Mouse (Mus musculus): Measurements from ENCODE around the gene Pex3. TPM values are rescaled to one million over a fixed set of nuclear protein-coding genes. Genes with fewer than 3 reads are reported as not detected.
A peak's percentile ranks its signal among the peaks of the same experiment; 100 is the strongest.

Gene Pex3
- polyA plus RNA-seq, 1 experiment = 10.6 TPM

DNA sequence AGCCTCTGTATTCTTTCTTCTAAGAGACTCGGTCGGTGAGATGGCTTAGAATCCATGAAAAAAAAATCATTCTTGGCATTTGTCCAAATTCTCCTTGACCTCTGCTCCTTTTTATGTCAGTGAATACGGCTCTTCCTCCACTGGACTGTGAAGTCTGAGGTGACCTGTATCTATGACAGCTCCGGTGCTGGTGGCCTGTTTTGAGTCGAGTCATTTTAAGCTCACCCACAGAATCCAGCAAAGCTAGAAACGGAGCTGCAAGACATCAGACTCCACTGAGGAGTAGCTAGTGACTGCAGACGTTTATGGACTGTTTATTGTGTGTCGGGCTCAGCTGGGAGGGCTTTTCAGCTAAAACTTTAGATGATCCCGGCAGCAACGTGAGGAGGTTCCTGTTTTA lies 19.1 kb upstream of the Pex3 start:
- no peaks in the 10 kb centered on the region for H3K36me3 ChIP-seq (ENCODE audit: control insufficient read depth, insufficient read depth)
- no peak overlapping the region for H3ac ChIP-seq (ENCODE audit: control insufficient read depth, insufficient read length)
- peak overlapping the region; percentile 68 for H3K4me2 ChIP-seq (ENCODE audit: low read depth)
- no peaks in the 10 kb centered on the region for H3K27me3 ChIP-seq (ENCODE audit: control insufficient read depth, insufficient read depth, insufficient read length)
- no peak for TF ChIP-seq POLR2AphosphoS2 (IDR thresholded peaks at IDR 0.05; ENCODE audit: insufficient read length, low read depth)
- no peak for TF ChIP-seq USF1 (IDR thresholded peaks at IDR 0.05; ENCODE audit: low read depth)
- no peak for TF ChIP-seq TCF12 (IDR thresholded peaks at IDR 0.05; ENCODE audit: insufficient read depth, poor library complexity, severe bottlenecking)
- no peak for TF ChIP-seq MYOD1 (IDR thresholded peaks at IDR 0.05; ENCODE audit: control insufficient read depth in 1 of 3, insufficient read length in 2 of 3, low read depth in 2 of 3)
- TF ChIP-seq MAX (IDR thresholded peaks at IDR 0.05; ENCODE audit: low read depth) = no peak
- no peak for TF ChIP-seq MYOG (IDR thresholded peaks at IDR 0.05; ENCODE audit: control insufficient read depth in 1 of 3, insufficient read depth in 1 of 3, insufficient read length in 2 of 3, low read depth in 2 of 3)
- no peaks in the 10 kb centered on the region for H3K79me2 ChIP-seq (ENCODE audit: control insufficient read depth, insufficient read depth)
- H3K4me3 ChIP-seq = no peak overlapping the region

DNA sequence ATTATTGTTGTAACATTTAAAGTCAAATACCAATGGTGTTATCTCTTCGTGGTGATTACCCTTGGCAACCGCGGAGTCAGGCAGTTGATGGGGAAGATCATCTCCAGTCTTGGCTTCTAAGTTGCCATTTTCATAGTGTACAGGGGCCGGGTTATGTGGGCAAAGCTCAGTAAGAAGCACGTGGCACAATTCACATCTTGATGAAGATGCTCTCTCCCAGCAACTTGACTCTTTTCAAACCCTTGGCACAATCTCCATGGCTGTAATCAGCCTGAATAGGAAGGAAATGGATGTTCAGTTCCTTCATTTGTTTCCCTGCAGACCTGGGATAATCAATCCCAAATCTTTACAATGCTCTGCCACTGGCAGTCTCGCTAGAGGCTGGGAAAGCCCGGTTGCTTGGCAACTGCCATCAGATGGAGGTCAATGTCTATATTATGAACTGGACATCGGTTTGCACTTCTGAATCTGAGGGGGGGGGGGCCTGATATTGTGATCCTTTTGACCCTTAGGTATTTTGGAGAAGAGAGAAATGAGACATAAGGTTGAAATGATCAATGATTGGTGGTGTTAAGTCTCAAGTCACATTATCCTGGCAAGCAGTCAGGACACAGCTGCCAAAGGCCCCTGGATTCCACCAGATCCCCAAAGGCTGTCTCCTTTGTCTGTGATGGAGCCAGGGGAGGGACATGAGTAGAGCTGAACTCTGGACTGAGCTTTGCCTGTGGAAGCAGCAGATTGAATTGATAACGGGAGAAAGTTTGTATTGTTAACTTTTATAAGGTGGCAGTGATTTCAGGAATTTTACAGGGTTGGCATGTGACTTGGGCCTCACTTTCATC lies 18.0 kb upstream of the Pex3 start:
- no peaks in the 10 kb centered on the region for H3K27me3 ChIP-seq (ENCODE audit: control insufficient read depth, insufficient read depth, insufficient read length)
- no peak overlapping the region for H3K4me3 ChIP-seq
- H3ac ChIP-seq (ENCODE audit: control insufficient read depth, insufficient read length) = no peak overlapping the region
- no peak overlapping the region for H3K4me2 ChIP-seq (ENCODE audit: low read depth)
- H3K79me2 ChIP-seq (ENCODE audit: control insufficient read depth, insufficient read depth) = no peaks in the 10 kb centered on the region
- no peaks in the 10 kb centered on the region for H3K36me3 ChIP-seq (ENCODE audit: control insufficient read depth, insufficient read depth)
- TF ChIP-seq MYOD1 (IDR thresholded peaks at IDR 0.05; ENCODE audit: control insufficient read depth in 1 of 3, insufficient read length in 2 of 3, low read depth in 2 of 3) (no peak), E2F4 (IDR thresholded peaks at IDR 0.05; ENCODE audit: insufficient read depth) (no peak), TCF12 (IDR thresholded peaks at IDR 0.05; ENCODE audit: insufficient read depth, poor library complexity, severe bottlenecking) (no peak), MYOG (IDR thresholded peaks at IDR 0.05; ENCODE audit: control insufficient read depth in 1 of 3, insufficient read depth in 1 of 3, insufficient read length in 2 of 3, low read depth in 2 of 3) (no peak), SRF (IDR thresholded peaks at IDR 0.05; ENCODE audit: control insufficient read depth, insufficient read length, low read depth) (no peak), POLR2A (IDR thresholded peaks at IDR 0.05; ENCODE audit: insufficient read length, low read depth) (no peak), TCF3 (IDR thresholded peaks at IDR 0.05; ENCODE audit: insufficient read length, low read depth) (no peak), USF1 (IDR thresholded peaks at IDR 0.05; ENCODE audit: low read depth) (no peak), CEBPB (IDR thresholded peaks at IDR 0.05; ENCODE audit: insufficient read depth, poor library complexity, severe bottlenecking) (no peak), REST (IDR thresholded peaks at IDR 0.05; ENCODE audit: insufficient read depth, insufficient read length) (no peak), POLR2AphosphoS2 (IDR thresholded peaks at IDR 0.05; ENCODE audit: insufficient read length, low read depth) (no peak), MAX (IDR thresholded peaks at IDR 0.05; ENCODE audit: low read depth) (no peak)

DNA sequence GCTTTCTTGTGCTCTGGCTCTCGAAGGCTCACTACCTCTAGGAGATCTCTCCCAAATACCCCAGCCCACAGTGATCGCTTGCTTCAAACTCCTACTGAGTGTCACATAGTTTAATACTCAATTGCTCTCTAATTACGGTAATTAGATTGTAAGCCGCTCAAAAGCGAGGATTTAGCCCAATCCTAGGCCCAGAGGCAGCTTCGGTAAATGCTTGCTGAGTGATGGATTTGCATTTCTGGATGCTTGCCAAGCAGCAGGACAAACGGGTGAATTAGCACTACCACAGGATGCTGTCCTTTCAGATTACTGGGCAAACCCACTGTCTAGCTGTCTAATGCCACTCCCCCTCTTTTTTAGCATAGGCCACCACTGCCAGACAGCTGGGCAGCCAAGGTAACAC lies 16.9 kb upstream of the Pex3 start:
- H3K4me2 ChIP-seq (ENCODE audit: low read depth) = no peak overlapping the region
- no peak overlapping the region for H3K4me3 ChIP-seq
- H3K27me3 ChIP-seq (ENCODE audit: control insufficient read depth, insufficient read depth, insufficient read length) = no peaks in the 10 kb centered on the region
- H3ac ChIP-seq (ENCODE audit: control insufficient read depth, insufficient read length) = no peak overlapping the region
- no peaks in the 10 kb centered on the region for H3K36me3 ChIP-seq (ENCODE audit: control insufficient read depth, insufficient read depth)
- no peaks in the 10 kb centered on the region for H3K79me2 ChIP-seq (ENCODE audit: control insufficient read depth, insufficient read depth)
- TF ChIP-seq CEBPB (IDR thresholded peaks at IDR 0.05; ENCODE audit: insufficient read depth, poor library complexity, severe bottlenecking) (no peak), MAX (IDR thresholded peaks at IDR 0.05; ENCODE audit: low read depth) (no peak), SRF (IDR thresholded peaks at IDR 0.05; ENCODE audit: control insufficient read depth, insufficient read length, low read depth) (no peak)

DNA sequence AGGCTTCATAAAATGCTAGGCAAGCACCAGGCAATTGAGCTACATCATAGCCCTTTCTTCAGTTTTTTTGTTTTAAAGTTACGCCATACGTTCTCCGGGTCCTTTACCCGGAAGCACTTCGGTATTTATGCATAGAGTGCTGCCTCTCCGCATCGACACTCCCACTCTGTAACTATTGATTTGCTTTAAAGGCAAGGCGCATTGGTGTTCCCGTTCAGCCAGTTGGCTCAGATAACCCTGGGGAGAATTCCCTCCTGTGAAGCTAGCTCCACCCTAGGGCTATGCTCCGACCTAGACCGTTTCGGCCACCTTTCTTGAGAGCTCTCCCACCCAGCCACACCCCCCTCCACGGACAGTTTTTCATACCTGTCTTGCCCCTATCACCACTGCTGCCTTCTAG lies 13.5 kb upstream of the Pex3 start:
- Histone ChIP-seq H3K36me3 (ENCODE audit: control insufficient read depth, insufficient read depth) (peaks cover 10% of the 10 kb centered on the region), H3K79me2 (ENCODE audit: control insufficient read depth, insufficient read depth) (no peaks in the 10 kb centered on the region), H3ac (ENCODE audit: control insufficient read depth, insufficient read length) (no peak overlapping the region), H3K27me3 (ENCODE audit: control insufficient read depth, insufficient read depth, insufficient read length) (no peaks in the 10 kb centered on the region), H3K4me3 (no peak overlapping the region), H3K4me2 (ENCODE audit: low read depth) (no peak overlapping the region)
- TF ChIP-seq MYOG (IDR thresholded peaks at IDR 0.05; ENCODE audit: control insufficient read depth in 1 of 3, insufficient read depth in 1 of 3, insufficient read length in 2 of 3, low read depth in 2 of 3) = no peak
- no peak for TF ChIP-seq MYOD1 (IDR thresholded peaks at IDR 0.05; ENCODE audit: control insufficient read depth in 1 of 3, insufficient read length in 2 of 3, low read depth in 2 of 3)
- TF ChIP-seq REST (IDR thresholded peaks at IDR 0.05; ENCODE audit: insufficient read depth, insufficient read length) = no peak
- TF ChIP-seq MAX (IDR thresholded peaks at IDR 0.05; ENCODE audit: low read depth) = no peak
- TF ChIP-seq POLR2AphosphoS2 (IDR thresholded peaks at IDR 0.05; ENCODE audit: insufficient read length, low read depth) = no peak
- no peak for TF ChIP-seq TCF12 (IDR thresholded peaks at IDR 0.05; ENCODE audit: insufficient read depth, poor library complexity, severe bottlenecking)
- no peak for TF ChIP-seq CEBPB (IDR thresholded peaks at IDR 0.05; ENCODE audit: insufficient read depth, poor library complexity, severe bottlenecking)
- TF ChIP-seq E2F4 (IDR thresholded peaks at IDR 0.05; ENCODE audit: insufficient read depth) = no peak
- no peak for TF ChIP-seq SRF (IDR thresholded peaks at IDR 0.05; ENCODE audit: control insufficient read depth, insufficient read length, low read depth)
- TF ChIP-seq USF1 (IDR thresholded peaks at IDR 0.05; ENCODE audit: low read depth) = no peak
- TF ChIP-seq POLR2A (IDR thresholded peaks at IDR 0.05; ENCODE audit: insufficient read length, low read depth) = no peak
- no peak for TF ChIP-seq TCF3 (IDR thresholded peaks at IDR 0.05; ENCODE audit: insufficient read length, low read depth)

DNA sequence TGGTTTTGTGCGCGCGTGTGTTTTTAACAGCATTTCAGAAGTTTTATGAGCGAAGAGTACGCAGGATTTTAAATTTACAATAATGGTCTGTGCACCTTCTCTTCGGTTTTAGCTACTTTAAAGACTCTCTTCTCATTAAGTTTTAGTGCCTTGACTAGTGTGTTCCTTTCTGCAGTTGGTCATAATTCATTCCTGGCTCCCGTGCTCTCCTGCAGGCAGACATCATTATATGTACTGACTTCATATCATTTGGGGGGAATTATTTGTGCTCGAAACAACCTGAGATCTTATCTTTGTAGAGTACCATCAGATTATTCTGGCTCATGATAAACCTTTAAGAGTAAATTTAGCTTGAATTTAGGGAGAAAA lies 12.1 kb upstream of the Pex3 start:
- TF ChIP-seq POLR2AphosphoS2 (IDR thresholded peaks at IDR 0.05; ENCODE audit: insufficient read length, low read depth) = no peak
- no peak for TF ChIP-seq TCF12 (IDR thresholded peaks at IDR 0.05; ENCODE audit: insufficient read depth, poor library complexity, severe bottlenecking)
- TF ChIP-seq MYOD1 (IDR thresholded peaks at IDR 0.05; ENCODE audit: control insufficient read depth in 1 of 3, insufficient read length in 2 of 3, low read depth in 2 of 3) = no peak
- TF ChIP-seq MAX (IDR thresholded peaks at IDR 0.05; ENCODE audit: low read depth) = no peak
- TF ChIP-seq POLR2A (IDR thresholded peaks at IDR 0.05; ENCODE audit: insufficient read length, low read depth) = no peak
- TF ChIP-seq USF1 (IDR thresholded peaks at IDR 0.05; ENCODE audit: low read depth) = no peak
- no peak for TF ChIP-seq MYOG (IDR thresholded peaks at IDR 0.05; ENCODE audit: control insufficient read depth in 1 of 3, insufficient read depth in 1 of 3, insufficient read length in 2 of 3, low read depth in 2 of 3)
- no peak for TF ChIP-seq REST (IDR thresholded peaks at IDR 0.05; ENCODE audit: insufficient read depth, insufficient read length)
- H3K4me2 ChIP-seq (ENCODE audit: low read depth) = peak overlapping the region; percentile 53
- H3ac ChIP-seq (ENCODE audit: control insufficient read depth, insufficient read length) = no peak overlapping the region
- H3K27me3 ChIP-seq (ENCODE audit: control insufficient read depth, insufficient read depth, insufficient read length) = no peaks in the 10 kb centered on the region
- H3K36me3 ChIP-seq (ENCODE audit: control insufficient read depth, insufficient read depth) = peaks cover 13% of the 10 kb centered on the region
- no peak overlapping the region for H3K4me3 ChIP-seq
- no peaks in the 10 kb centered on the region for H3K79me2 ChIP-seq (ENCODE audit: control insufficient read depth, insufficient read depth)
